Mouse (Mus musculus): ENCODE measurements around the gene Fbxw4.
"Not testable (repeated sequence)": the region's sequence is repeated elsewhere in the genome, so short reads cannot be mapped to it uniquely, and the experiment has no call there.

The Fbxw4 gene

DNA sequence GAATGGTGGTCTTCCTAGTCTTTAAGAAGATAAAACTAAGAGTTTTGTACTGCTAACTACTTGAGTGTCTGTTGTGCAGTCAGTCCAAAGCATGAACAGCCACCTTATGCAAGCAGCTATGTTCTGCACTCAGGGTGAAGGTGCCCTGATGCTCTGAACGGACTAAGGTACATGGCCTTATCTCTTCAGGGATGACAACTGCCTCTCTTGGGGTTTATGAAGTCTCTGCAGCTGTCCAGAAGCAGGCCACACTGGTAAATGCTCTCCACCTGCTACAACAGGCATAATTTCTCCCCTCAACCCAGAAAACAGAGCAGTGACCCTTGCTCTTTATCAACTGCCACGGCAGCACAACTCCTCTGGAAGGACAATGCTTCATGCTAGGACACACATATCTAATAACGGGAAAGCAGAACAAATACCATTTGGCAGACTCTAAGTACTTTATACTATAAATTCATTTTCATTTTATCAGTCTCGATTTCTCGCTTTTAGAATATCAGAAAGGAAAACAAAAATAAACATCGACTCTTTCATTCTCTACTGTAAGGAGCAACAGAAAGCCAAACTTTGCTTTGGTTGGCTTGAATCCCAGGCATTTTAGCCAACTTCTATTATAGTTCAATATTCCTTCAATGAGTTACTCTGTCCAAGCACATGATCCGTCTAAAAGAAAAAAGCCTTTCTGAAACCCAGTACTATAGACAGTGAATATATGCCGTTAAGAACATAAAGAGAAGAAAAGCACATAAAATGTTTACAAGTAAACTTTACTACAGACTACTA, 3.1 kb downstream of the Fbxw4 start:
- no peak for DNase-seq (ENCODE audit: low spot score)

DNA sequence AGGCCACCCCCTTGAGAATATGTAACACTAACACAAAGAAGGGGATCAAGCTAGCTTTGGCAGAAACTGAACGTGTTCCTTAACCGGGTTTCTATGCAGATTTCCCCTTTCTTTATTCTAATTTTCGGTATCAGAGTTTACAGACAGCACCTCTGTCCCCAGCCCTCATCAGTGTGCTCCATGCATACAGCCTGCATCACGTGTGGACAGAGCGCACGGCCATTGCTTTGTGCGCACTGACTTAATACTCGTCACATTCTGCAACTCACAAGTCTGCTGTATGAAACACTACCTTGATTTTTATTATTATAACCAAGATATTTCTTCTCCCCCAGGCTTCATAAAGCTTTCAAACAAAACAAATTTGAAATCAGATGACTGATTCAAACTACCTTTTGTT, 4.2 kb downstream of the Fbxw4 start:
- DNase-seq (ENCODE audit: low spot score) = no peak

DNA sequence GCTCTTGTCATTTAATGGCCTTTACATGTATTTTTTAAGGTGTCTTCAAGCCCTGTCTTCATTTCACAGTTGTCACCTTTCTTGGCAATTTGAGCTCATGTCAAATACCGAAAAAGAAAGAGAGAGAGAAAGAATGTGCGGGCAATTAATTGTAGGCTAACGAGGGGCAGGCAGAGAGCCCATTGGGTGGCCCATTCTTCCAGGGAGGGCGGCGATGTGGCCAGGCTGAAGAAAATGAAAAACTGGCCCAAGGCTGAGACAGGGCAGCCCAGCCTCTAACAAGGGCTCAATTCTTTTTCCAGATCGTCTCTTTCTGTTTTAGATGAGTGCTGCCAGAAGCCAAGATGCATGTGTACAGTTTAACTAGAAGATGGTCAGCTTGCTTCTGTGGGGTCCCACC, 6.1 kb downstream of the Fbxw4 start:
- DNase-seq (ENCODE audit: low spot score) = no peak

DNA sequence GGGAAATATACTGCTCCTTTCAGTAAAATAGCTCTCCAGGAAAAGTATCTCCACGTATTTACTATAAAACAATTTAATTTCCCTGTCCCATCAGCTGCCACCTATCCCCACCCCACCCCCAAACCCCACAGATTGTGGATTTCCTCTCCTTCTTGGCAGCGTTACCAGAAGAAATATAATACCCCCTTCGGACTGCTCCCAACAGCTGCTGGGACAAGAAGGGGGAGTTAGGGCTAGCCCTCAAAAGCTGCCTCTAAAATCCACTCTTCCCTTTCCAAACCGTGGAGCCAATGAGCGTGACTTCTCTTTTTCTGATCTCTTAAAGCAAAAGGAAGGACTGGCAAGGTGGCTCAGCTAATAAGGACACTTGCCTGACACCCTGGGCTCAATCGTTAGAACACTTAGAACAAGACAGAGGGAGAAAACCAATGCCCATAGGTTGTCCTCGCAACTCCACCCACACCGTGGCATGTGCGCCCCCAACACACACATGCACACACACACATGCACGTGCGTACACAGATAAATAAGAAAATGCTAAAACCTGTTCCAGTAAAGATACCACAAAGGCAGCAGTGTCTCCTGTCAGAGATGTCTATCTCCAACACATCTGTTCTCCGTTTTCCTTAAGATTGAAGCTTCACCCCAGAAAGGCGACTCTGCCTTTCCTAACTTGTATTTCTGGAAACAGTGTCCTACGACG, 7.7 kb downstream of the Fbxw4 start:
- DNase-seq (ENCODE audit: low spot score) = peak; percentile 21

DNA sequence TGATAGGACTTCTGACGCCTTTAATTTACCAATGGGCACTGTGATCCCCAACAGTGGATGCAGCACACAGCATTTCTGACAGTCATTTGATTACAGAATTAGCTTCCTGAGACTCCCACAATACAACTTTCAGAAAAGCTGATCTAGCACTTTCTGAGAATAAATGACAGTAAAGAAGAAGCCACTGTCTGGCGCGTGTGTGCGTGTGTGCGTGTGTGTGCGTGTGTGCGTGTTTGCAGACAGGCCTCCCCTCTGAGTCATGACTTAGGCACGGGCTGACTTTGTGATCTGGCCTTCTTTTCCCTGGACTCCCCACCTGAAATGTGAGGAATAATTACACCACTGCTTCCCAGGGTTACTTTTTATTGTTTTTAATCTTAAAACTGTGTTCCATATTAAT, 8.6 kb downstream of the Fbxw4 start:
- no peak for DNase-seq (ENCODE audit: low spot score)

DNA sequence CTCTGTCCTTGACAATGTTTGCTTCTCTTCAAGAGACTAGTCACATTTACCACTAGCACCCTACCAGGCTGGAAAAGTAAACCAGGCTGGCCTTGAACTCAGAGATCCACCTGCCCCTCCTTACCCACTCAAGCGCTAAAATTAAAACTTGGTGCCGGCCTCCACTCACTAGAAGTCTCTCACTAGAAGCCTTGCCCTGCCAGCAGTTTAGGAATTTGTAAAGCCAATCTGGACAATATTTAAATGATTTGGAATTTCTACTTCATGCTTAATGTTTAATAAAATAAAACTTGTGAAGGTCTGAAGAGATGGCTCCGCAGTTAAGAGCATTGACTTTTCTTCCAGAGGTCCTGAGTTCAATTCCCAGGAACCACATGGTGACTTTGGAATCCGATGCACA, 10.3 kb downstream of the Fbxw4 start:
- no peak for DNase-seq (ENCODE audit: low spot score)

DNA sequence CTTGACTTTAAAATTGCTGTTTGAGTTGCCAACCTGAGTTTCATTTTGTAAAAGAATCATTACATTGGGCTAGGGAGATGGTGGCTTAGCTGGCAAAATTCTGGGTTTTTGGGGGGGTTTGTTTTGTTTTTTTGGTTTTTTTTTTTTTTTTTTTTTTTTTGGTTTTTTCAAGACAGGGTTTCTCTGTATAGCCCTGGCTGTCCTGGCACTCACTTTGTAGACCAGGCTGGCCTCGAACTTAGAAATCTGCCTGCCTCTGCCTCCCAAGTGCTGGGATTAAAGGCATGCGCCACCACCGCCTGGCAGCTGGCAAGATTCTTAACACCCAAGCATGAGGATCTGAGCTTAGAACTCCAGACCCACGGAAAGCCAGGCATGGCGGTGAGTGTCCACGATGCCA, 11.6 kb downstream of the Fbxw4 start:
- DNase-seq (ENCODE audit: low spot score) = not testable (repeated sequence)

DNA sequence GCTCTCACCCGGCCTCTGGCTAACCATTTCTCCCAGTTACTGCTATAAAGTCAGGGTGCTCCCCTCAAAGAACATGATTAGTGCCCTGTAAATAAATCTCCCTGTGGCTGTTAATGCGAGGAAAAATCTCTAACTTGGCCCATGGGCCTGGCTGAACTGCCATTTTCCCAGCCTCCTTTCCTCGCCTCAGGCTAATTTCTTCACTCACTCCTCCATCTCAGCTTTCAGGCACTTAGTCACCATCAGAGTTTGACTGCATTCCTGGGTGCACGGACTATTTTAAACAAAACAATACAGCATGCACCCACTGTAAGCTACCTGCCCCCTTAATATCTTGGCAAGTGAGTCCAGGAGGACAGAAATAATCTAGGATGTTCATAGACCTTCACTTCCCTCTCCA, 13.2 kb downstream of the Fbxw4 start:
- DNase-seq (ENCODE audit: low spot score) = no peak

DNA sequence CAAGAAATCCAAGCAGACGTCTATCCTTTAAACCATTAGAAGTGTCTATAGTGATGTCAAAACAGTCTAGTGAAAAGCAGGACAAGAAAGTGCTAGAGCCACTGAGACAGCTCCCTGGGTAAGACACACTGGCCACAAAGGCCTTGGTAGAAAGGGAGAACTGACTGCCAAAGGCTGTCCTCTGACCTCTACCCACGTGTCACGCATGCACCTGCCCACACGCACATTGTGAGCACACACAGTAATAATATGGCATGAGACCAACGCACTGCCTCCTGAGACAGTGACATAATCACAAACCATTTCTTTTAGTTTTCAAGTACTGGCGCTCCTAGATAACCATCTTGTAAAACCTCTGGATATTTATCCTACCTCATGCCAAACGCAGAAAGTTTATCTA, 19.4 kb downstream of the Fbxw4 start:
- no peak for DNase-seq (ENCODE audit: low spot score)

DNA sequence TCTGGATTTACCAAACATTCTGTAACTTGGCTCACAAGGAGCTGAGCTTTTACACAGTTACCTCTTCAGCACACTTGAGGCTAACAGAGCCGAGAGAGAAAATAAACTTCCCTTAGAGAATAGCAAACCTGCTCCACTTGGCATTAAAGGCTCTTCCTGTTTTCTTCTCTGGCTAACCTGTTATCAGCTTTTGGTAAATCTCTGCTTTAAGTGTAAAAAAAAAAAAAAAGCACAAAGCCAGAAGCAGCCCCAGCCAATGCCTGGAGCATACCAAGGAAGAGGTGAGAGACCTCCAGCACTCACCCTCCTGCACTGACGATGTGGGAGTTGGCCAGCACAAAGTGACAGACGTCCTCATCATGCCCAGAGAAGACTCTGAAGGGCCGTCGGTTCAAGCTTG, 24.2 kb downstream of the Fbxw4 start:
- DNase-seq (ENCODE audit: low spot score) = no peak

DNA sequence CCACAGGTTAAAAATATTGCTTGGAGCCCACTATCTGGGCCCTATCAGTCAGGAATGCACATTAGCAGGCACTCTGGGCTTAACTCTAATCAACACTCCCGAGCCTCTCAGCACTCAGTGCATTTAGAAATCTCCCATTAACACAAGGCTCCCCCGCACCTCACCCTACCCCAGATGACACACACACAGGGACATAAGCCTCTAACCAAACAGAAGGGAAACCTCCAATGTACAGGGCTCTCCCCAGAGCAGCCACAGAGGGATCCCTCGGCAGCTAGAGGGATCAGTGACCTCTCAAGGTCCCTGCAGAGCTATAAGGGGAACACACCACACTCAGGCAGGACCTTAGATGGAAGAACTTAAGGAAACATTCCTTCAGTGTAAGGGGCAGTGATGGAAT, 28.5 kb downstream of the Fbxw4 start:
- no peak for DNase-seq (ENCODE audit: low spot score)

DNA sequence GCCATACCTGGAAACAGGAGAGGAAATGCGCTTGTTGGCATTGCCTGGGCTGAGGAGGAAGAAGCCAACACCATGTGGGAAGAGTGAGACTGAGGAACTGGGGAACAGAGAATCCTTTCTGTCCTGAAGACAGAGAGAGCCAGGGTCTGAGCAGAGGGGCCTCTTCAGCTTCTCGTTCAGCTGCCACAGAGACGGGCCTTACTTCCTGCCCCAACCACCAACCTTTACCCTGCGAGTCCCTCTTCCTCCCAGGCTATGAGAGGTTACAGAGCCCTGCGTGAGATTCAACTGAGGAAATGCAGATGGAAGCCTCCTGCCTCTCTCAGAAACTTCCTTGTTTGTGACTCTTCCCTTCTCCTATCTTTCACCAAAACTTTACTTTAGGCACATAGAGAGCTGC, 29.2 kb downstream of the Fbxw4 start:
- no peak for DNase-seq (ENCODE audit: low spot score)

DNA sequence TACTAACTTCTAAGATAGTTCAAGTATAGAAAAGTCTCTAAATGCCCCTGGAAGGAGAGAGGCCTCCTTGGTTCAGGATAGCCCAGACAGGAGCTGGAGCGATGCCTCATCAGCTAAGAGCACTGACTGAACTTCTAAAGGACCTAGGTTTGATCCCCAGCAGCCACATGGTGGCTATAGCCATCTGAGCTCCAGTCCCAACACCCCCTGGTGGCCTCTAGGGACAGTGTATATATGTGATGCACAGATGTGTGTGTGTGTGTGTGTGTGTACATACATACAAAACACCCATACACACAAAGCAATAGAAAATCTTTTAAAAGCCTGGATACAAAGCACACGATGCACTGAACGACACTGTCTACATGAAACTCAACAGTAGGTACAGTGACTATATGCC, 30.9 kb downstream of the Fbxw4 start:
- no peak for DNase-seq (ENCODE audit: low spot score)

DNA sequence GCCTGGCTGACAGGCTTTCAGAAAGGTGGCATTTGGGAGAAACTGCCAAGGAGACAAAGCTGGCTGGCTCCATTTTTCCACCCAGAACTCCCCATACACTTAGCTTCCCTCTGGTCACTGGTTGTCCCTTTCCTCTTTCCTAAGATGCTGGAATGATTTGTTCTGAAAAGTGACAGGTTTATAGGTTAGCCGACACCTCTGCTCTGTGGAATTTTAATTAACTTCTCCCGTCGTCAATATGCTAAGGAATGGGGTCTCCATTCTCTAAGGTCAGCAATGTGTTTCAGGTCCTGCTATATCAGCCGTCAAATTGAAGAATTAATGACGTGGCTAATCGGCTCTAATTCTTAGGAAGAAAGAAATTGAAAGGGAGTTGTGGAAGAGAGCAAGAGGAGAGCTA, 31.5 kb downstream of the Fbxw4 start:
- DNase-seq (ENCODE audit: low spot score) = no peak

DNA sequence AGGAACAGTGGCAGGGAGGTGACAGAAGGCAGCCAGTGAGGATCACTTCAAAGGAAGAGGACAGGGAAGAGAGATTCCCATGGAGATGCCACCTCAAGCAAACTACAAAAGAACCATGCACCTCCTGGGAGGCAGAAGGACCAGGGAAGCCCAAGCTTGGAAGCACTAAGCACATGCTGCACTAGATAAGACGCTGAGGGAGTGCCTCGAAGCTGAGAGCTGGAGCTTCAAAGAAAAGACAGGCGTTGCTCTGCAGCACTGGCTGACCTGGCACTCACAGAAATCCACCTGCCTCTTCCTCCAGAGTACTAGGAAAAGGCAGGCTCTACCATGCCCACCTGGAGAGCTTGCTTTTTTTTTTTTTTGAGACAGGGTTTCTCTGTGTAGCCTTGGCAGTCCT, 33.1 kb downstream of the Fbxw4 start:
- no peak for DNase-seq (ENCODE audit: low spot score)

DNA sequence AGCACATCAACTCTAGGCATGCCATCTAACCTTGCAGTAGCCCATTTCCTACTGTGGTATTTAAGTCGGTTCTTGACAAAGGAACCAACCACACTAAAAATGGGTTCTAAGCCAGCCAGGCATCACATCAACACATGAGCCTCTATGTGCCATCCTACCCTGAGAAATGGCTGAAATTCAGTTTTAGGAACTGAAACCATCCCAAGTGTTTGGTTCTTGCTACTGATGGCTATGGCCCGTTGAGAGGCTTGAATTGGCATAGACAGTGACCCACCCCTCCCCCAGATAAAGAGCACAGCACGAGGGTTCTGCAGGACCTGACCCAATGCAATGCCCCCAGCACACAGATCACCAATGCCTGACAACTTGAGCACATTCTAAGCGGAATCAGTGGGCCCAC, 36.4 kb downstream of the Fbxw4 start:
- DNase-seq (ENCODE audit: low spot score) = no peak

DNA sequence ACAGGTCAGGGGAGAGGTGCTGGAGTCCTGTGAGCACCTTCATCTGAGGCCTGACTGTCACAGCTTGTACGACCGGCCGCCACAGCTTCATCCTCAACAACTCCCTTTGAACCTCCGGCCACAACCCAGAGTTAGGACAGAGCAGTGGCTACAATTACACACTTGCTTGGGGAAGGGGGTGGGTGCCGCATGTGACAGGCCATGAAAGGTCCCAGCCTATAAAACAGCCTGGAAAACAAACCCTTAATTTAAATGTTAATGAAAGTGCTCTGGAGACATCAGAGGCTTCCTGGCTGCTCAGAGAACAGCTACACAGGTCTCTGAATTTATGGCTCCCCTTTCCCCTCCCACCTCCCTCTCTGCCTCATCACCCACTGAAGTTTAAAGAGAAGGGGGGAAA, 38.0 kb downstream of the Fbxw4 start:
- DNase-seq (ENCODE audit: low spot score) = no peak

DNA sequence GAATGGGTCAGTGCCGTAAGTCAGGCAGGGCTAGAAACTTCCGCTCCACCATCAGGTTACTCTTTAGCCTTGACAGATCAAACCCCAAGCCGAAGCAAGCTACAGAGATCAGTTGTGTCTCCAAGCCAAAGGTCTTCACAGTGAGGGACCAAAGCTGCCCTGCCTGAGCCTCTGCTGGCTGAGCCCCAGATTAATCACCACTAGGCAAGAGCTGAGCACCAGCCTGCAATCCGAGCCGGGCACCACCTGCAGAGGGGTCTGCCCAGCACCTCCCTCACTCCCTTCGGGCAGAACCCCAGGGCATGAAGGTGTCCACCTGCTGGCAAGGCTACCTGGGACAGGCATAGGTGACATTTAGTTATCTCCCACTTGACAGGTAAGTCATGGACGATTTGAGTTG, 39.1 kb downstream of the Fbxw4 start:
- no peak for DNase-seq (ENCODE audit: low spot score)

DNA sequence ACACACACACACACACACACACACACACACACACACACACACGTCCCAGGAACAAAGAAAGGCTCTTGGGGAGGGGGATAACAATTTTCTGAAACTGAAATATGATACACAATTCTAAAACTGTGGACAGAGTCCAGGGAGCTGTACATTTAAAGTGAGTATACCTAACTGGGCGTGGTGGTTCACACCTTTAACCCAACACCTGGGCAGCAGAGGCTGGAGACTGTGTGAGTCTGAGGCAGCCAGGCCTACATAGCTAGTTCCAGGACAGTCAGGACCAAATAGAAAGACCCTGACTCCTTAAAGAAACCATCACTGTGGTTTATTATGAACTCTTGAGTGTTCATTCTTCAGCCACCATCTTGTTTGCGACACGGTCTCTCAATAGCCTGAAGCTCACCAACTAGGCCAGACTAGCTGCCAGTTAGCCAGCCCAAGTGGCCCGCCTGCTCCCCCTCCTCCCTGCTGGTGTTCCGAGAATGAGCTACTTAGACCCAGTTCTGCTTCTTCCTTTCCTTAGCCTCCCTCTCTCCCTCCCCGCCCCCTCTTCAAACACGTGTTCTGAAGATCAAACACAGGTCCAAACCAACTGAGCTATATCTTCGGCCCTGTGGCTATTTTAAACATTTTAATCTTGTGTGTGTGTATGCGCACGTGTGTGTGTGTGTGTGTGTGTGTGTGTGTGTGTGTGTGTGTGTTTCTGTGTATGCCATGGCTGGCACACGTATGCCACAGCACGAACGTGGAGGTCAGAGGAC, 40.2 kb downstream of the Fbxw4 start:
- DNase-seq (ENCODE audit: low spot score) = no peak

DNA sequence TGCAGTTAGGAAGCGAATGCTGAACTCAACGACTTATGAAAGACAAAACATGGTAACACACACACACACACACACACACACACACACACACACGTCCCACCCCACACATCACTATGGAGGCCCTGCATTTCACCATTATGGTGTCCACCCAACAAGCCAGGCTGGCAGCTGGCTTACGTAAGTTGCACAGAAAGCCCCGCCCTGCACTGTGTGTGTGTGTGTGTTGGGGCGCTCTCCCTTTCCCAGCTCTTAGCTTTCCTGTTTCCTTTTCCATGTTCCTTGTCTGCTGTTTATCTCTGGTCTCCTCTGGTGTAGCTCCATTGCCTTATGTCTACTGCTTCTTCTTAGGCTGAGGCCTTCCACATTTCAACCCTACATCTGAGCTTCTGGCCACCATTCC, 41.9 kb downstream of the Fbxw4 start:
- no peak for DNase-seq (ENCODE audit: low spot score)

DNA sequence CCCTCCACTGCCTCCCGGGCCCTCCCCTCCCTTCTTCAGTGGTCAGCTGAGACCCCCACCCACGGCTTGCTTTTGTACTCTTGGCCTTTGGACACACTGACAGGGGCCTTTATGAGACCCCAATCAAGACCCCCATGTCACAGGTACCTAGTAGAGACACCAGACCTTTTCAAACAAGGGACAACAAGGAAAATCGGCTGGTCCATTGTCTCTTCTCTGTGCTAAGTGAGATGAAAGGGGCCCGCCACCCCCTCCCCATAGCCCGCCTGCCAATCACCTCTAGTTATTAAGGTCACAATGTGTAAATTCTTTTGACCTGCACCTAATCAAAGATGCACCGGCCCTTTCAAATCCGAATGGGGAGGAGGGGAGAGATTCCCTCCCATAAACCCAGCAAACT, 43.4 kb downstream of the Fbxw4 start:
- no peak for DNase-seq (ENCODE audit: low spot score)

DNA sequence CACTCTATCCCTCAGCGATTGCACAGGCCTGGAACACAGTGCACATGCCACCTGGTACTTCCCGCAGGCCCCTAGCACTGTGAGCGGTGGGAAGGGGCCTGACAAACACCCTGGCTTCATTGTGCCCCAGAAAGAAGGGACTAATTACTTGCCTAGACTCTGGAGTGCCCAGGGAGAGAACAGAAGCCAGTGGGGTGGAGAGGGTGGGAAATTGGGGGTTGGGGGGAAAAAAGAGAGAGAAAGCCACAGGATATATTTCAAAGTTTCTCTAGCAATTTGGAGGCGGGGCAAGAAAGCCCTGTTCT, 43.9 kb downstream of the Fbxw4 start:
- DNase-seq (ENCODE audit: low spot score) = no peak

DNA sequence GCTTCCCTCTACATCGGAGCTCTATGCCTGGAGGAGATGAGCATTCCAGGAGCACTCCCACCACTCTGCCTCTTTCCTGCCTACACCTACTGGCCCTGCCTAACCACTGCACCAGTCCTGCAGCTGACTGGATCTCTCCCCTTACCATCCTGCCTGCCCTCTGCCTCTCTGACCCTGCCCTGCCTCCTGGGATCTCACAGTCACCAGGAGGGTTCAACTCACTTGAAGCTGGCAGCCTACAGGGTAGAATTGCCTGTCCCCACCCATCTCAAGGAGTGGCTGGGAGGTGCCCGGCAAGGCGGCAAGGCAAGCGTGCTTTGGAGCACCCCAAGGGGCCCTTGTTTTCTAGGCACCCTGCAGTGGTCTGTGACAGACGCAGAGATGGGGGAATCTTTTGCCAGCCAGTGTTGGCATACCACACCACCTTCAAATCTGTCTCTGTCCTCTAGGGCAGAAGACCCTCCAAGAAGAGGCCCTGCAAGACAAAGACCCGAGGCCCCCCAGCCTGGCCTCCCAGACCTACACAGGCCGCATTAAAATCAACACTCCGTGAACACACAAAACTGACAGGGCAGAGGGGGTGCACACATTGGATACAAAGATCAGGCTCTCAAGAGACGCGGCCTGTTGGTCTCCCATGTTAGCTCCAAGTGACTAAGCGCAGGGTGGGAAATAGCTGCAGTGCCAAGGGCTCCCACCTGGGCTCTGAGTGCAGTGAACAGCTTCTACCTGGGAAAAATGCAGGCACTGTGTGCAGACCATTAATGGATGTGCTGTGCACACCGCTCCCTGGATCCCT, 44.5 kb downstream of the Fbxw4 start:
- DNase-seq (ENCODE audit: low spot score) = no peak
